Mouse (Mus musculus) brain, embryonic 14.5 days (tissue): ENCODE measurements at regions not wholly inside any gene's neighbourhood (a gene's known extent, or its start where the extent isn't known, plus 50 kb on each side); places are given as distances from the start of the nearest gene placed in this dataset.

ENCODE experiments used
- CTCF ChIP-seq: fragments of 200-500 bp; IDR thresholded peaks from 2 replicates; pipeline ENCODE4 v1.5.1; 2012; ENCODE audit warnings: inconsistent platforms, mild to moderate bottlenecking, moderate library complexity, borderline replicate concordance; ENCODE audit not compliant: insufficient read depth, insufficient read length; ENCODE audit errors: extremely low read depth
- POLR2A ChIP-seq: fragments of 200-500 bp; IDR thresholded peaks from 2 replicates; pipeline ENCODE4 v1.6.1; 2012; ENCODE audit warnings: mild to moderate bottlenecking, inconsistent platforms, borderline replicate concordance; ENCODE audit not compliant: poor library complexity, insufficient read depth, insufficient read length, severe bottlenecking; ENCODE audit errors: extremely low read depth

- TF ChIP-seq POLR2A (no peak), CTCF (no peak)
Observed at GRCm38 (mm10) chr1:30289073-30289472, 584.6 kb downstream of the Phf3 start.
